Mouse (Mus musculus): ENCODE measurements around the gene Serpina3n.
"Not testable (repeated sequence)": the region's sequence is repeated elsewhere in the genome, so short reads cannot be mapped to it uniquely, and the experiment has no call there.

The Serpina3n gene

DNA sequence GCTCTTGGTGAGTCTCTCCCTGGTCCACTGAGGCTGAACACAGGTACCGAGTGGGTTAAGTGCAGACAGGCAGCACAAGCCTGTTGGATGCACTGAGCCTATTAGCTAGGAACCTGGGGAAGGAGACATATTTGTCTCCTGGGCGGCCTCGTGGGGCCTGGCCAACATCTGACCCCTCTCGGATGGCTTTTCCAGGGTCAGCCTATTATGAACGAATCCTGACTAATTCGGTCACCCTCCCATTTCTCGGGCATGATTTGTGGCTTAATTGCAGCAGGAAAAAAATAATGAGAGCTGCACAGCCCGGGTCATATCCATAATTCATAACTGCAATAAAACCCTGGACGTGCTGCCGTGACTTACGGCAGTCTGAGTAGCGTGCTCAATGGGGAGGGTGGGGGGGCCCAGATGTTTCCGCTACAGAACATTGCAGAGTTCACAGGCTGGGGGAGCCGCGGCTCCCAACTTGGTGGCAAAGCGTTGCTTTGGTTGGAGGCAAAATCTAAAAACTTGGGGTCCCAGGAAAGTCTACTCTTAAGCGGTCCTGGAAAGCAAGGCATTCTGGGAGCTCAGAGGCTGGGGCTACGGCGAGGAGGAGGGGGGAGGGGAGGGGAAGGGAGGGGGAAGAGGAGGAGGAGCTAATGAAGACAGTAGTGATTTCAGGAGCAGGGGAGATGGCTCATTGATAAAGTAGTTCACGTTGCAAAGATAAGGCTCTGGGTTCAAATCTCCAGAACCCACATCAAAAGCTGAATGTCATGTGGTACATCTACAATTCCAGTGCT lies 27.6 kb downstream of the Serpina3n start:
- DNase-seq (ENCODE audit: low spot score): no peak

DNA sequence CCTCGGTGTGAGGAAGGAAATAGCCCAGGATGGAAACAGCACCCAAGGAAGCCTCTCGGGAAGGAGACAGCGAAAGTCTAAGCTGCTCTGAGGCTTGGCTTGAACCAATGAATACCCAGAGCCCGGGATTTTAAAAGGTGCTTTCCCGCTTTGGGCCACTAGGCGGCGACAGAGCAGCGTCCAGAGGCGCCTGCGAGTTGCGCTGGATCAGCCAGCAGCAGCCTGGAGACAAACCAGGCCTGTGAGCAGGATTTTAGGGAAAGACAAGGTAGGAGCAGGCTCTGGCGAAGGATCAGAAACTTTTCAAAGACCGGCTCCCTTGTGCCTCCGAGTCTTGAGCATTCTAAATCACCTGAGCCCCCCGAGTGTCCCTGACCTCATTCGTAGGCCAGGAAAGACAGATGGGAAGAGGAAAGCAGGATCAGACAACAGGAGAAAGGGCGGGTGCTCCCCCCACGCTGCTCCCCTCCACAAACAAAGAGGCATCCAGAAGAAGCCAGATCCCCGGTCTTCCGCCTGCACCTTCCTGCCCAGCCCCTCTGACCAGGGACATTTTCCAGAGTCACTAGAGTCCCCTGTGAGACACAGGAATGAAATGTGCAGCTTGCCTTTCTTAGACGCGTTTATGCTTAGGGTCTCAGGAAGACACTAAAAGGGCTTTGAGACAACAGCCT lies 33.7 kb downstream of the Serpina3n start:
- DNase-seq (ENCODE audit: low spot score): peak; percentile 94

DNA sequence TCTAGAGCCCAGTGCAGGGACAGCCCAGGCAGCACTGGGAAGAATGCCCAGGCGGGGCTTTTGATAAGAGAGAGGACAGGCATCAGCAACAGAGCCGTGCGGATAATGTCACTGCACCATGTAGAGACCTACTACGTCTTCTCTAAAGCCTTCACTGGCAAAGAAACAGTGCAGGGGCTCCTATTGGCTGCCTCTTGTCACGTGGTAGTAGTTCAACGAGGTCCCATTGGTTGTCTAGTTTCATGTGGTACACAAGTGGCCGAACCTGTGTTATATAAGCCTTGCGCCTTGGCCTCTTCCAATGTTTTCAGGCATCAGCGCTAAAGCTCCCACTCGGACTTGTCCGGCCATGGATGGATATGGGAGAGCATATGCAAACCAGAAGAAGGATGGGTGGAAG lies 37.2 kb downstream of the Serpina3n start:
- no peak for DNase-seq (ENCODE audit: low spot score)

DNA sequence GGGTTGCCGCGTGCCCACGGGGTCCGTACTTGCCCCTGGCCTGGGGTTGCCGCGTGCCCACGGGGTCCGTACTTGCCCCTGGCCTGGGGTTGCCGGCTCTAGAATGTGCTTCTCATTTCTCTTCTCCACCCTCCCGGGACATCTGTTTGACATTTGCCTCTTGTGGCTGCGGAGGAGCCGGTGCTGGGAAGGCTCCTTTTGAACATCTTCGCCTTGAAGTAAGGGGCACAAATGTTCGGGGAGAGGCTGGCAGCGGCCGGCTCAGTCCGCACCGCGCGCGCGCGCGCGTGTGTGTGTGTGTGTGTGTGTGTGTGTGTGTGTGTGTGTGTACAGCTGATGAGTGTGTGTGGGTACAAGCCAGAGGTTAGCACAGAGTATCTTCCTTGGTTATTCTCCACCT lies 40.5 kb downstream of the Serpina3n start:
- DNase-seq (ENCODE audit: low spot score): not testable (repeated sequence)

DNA sequence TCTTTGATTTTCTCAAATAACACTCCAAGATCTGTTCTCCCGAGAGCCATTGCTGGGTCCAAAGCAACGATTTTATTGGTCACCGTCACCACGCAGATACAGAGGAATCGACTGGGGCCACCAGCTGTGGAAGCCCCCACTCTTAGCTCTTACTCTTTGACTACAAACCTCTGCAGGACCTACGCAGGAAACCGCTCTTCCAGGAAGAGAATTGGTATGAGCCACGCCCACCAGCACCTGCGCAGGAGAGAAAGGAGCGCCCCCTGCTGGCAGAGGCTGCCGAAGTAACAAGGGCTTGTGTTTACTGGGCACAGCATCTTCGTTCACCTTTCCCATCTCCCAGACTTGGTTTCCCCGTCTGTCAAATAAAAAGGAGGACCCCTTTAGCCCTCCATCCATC lies 41.6 kb downstream of the Serpina3n start:
- DNase-seq (ENCODE audit: low spot score): peak; percentile 83

DNA sequence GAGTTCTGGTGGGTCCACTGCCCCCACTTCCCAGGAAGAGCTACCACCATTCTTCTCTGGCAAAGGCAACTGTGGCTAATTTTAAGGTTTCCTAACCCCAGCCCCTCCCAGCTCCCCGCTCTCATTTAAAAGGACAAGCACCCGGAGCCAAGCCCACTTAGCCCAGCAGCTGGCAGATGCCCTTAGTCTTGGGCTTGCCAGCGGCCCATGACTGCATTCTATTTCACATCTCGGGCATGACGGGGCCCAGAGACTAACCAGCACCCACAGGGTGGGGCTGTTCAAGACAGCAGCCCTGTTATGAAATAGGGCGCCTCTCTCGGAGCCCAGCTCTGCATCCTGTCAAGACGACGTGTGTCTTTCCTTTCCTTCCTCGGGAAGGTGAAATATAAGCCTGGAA lies 43.7 kb downstream of the Serpina3n start:
- DNase-seq (ENCODE audit: low spot score): no peak

DNA sequence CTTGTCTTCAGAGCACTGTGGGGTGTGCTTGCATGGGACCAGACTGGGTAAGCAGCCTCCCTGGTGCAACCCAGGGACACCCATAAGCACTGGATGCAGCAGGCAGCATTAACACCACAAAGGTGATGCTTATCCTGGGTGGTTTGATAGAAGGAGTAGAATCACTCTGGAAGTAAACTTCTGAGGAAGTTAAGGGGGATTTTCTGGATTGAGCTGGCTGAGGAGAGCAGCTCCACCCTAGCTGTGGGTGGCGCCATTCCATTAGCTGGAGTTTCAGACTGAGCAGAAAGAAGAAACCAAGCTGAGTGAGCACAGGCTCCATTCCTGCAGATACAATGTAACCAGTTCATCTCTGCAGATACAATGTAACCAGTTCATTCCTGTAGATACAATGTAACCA lies 46.5 kb downstream of the Serpina3n start:
- DNase-seq (ENCODE audit: low spot score): no peak

DNA sequence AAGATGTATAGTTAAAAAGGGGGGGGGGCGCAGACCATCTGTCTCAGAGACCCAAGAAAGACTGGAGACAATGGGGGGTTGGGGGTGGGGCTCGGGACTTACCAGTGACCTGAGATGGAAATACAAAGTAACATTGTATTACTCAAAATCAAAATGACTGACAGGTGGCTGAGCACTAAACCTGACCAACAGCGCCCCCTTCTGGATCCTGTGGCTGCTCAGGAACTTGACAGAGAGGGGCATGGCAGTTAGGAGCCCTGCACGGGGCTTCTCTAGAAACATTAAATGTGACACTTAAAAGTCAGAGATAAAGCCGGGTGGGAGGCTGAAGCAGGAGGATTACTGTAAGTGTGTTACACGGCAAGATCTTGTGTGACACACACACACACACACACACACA lies 52.8 kb downstream of the Serpina3n start:
- DNase-seq (ENCODE audit: low spot score): peak; percentile 56

DNA sequence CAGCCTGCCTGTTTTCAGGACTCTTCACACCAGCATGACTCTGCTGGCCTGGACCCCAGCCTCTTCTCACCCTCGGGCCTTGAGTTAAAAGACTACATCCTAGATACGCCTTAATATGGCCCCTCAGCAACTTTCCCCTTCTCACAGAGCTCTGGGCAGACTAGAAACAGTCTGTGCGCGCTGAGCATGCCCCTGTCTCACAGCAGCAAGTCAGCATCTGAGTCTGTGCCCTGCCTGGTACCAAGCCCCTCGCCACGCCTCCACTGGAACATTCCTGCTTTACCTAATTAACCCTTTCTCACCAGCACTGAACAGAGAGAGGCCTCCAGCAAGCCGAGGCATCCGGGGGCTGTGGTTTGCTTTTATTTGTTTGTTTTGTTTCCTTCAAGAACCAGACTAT lies 54.8 kb downstream of the Serpina3n start:
- DNase-seq (ENCODE audit: low spot score): no peak

Data from testis, postnatal 10 days (tissue).